Mouse (Mus musculus) heart, adult 10 weeks (tissue): ENCODE results near the gene Asic3. TPM values are rescaled to one million over a fixed set of nuclear protein-coding genes. Genes with fewer than 3 reads are reported as not detected.

Experiments
- polyA plus RNA-seq: library from polyadenylated mRNA; stranded (reverse); fragments of 350-450 nt; fragmentation: Illumina TruSeq; extraction: RNeasy Lipid Tissue Mini Kit (QIAGEN cat#74804); gene quantifications from one replicate; pipeline ENCODE4 v1.2.3, GENCODE M21; 2014; ENCODE audit warnings: low read depth, low replicate concordance

The Asic3 gene
- polyA plus RNA-seq = 0.21 TPM

GRCm38 (mm10) chr5:24413042-24413693 is at the start of gene Asic3:
Gene Asic3 (plus strand): TSS chr5:24413392.

GRCm38 (mm10) chr5:24364508-24364907 is 48.7 kb upstream of the Asic3 start, which contains the start of gene Nos3:
Gene Nos3 (plus strand): TSS chr5:24364810.

DNA sequence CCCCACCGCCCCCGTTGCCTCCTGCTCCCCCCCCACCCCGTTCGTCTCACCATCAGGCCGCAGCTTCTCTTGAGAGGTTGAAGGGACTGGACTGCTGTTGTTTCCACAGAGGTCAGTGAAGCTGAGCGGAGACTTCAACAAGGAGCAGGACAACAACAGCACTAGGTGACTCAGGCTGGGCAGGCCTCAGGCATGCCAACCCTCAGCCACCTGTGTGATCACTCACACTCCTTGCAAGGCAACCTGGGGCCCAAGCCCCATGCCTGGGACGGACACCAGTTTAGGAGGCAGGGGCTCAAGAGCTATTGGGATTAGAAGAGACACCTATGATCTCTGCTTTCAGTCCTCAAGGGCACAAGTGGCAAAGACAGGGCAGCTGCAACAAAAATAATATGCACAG is 21.3 kb upstream of the Asic3 start, which contains the start of gene Atg9b:
TSS of gene Atg9b (minus strand) at position 280 of the 400 bp plus-strand sequence.

GRCm38 (mm10) chr5:24393392-24393997 is 19.7 kb upstream of the Asic3 start, which contains the start of gene Abcb8:
Gene Abcb8 (plus strand): TSS chr5:24393663.

DNA sequence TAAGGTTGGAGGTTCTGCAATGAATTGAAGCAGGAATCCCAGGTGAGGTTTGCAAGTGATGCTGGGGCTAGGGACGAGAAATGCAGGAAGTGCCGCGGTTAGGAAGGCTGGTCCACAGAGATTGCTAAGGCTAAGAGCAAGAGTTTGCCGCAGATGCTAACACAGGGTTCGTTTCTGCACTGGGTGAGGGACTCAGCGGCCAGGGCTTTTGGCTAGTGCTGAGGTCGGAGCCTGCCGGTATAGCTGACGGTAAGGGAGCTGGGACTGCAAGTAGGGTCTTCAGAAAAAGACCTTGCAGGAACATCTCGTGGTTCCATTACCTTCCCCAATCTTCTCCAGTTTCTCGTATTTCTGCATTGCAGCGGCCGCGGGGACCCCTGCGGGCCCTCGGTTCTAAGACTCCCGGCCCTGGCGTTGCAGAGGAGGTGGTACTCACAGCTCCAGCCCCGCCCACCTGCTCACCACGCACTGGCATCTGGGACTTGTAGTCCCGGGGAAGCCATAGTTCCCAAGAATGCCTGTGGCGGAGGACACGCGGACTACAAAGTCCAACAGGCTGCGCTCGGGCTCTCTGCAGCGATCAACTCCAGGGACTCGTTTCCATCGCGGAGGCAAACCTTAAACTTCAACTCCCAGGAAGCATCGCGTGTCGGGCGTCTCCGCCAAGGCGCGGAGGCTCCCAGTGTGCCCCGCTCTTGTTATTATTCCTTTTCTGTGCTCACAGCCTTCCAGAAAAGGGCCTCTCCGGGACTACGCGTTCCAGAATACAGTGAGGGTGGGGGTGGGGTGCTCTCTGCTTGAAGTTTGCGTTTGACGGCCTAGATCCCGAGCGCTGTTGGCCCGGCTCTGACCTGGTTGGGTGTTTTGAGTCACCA is 10.2 kb downstream of the Asic3 start, which contains the start of the genes Cdk5 and Slc4a2:
TSS of gene Cdk5 (minus strand) at position 402 of the 875 bp plus-strand sequence.
TSS of gene Slc4a2 (plus strand) at position 709 of the 875 bp plus-strand sequence.

GRCm38 (mm10) chr5:24444746-24445427 is 31.7 kb downstream of the Asic3 start, which contains the start of gene Fastk:
Gene Fastk (minus strand): TSS chr5:24445287.

GRCm38 (mm10) chr5:24447624-24448298 is 34.6 kb downstream of the Asic3 start, which contains the start of gene Tmub1:
Gene Tmub1 (minus strand): TSS chr5:24447854.

DNA sequence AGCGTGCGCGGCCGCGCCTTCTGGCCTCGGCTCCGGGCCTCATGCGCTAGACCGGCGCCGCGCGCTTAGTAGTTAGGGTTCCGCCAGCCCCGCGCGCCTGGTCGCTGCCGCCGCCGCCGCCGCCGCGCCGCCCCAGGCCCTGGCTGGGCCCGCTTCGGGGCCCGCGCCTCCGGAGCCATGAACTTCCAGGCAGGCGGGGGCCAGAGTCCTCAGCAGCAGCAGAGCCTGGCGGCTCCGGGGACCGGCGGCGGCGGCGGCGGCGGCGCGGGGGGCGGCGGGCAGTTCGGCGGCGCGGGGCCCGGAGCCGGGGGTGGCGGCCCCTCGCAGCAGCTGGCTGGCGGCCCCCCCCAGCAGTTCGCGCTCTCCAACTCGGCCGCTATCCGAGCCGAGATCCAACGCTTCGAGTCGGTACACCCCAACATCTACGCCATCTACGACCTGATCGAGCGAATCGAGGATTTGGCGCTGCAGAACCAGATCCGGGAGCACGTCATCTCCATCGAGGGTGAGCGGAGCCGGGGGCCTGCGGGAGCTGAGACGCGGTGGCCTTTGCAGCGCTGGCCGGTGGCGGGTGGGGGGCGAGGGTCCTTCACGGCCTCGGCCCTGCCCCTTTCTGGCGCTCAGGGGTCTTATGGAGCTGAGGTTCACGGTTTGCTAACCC is 39.0 kb downstream of the Asic3 start, which contains the start of gene Agap3:
TSS of gene Agap3 (plus strand) at position 148 of the 661 bp plus-strand sequence.

Other genes with a start within 250 kb of the Asic3 start
- 6.8 TPM for gene Nupl2, start 248.4 kb upstream of the Asic3 start, polyA plus RNA-seq
- 73.4 TPM for gene Kcnh2, start 61.8 kb upstream of the Asic3 start, polyA plus RNA-seq
- 18.7 TPM for gene Nos3, start 48.6 kb upstream of the Asic3 start, polyA plus RNA-seq
- 1.4 TPM for gene Atg9b, start 21.2 kb upstream of the Asic3 start, polyA plus RNA-seq
- gene Abcb8, start 19.7 kb upstream of the Asic3 start, polyA plus RNA-seq = 90.0 TPM
- gene Cdk5, start 10.1 kb downstream of the Asic3 start, polyA plus RNA-seq = 23.0 TPM
- 24.9 TPM for gene Slc4a2, start 10.4 kb downstream of the Asic3 start, polyA plus RNA-seq
- gene Fastk, start 31.9 kb downstream of the Asic3 start, polyA plus RNA-seq = 266 TPM
- 18.0 TPM for gene Tmub1, start 34.5 kb downstream of the Asic3 start, polyA plus RNA-seq
- gene Agap3, start 38.8 kb downstream of the Asic3 start, polyA plus RNA-seq = 83.9 TPM
- gene Gbx1, start 113.8 kb downstream of the Asic3 start, polyA plus RNA-seq = not detected
- gene Asb10, start 127.6 kb downstream of the Asic3 start, polyA plus RNA-seq = 88.1 TPM
- gene 4931409K22Rik, start 143.4 kb downstream of the Asic3 start, polyA plus RNA-seq = not detected
- gene Abcf2, start 164.1 kb downstream of the Asic3 start, polyA plus RNA-seq = 59.9 TPM
- gene Chpf2, start 173.3 kb downstream of the Asic3 start, polyA plus RNA-seq = 6.5 TPM
- gene Smarcd3, start 211.0 kb downstream of the Asic3 start, polyA plus RNA-seq = 61.2 TPM